Mouse (Mus musculus) gonadal fat pad, adult 2 months (tissue): ENCODE measurements around the gene Zfp865. TPM values are rescaled to one million over a fixed set of nuclear protein-coding genes. Genes with fewer than 3 reads are reported as not detected.
"Not testable (repeated sequence)": the region's sequence is repeated elsewhere in the genome, so short reads cannot be mapped to it uniquely, and the experiment has no call there.

Experiments used
- DNase-seq: peaks from one replicate; pipeline ENCODE4 v3.0.0-alpha.2; 2012; ENCODE audit warnings: low read depth
- polyA plus RNA-seq: library from polyadenylated mRNA; depleted of rRNA; stranded (reverse); fragments of >200 nt; gene quantifications from 2 replicates; pipeline ENCODE4 v1.2.3, GENCODE M21; 2012; rRNA removed

Zfp865 gene
- 26.7 and 29.1 TPM in 2 replicates for polyA plus RNA-seq

GRCm38 (mm10) chr7:5020000-5020681, at the start of gene Zfp865, which contains the start of gene Ccdc106:
Gene Zfp865, plus strand, starts transcription at chr7:5020376.
Gene Ccdc106, plus strand, starts transcription at chr7:5020553.
- DNase-seq: no peak

- no peak for DNase-seq
Observed at GRCm38 (mm10) chr7:4971068-4971467, 49.1 kb upstream of the Zfp865 start, which contains the start of gene Sbk3. Gene Sbk3, minus strand, starts transcription at chr7:4971168.

GRCm38 (mm10) chr7:4971710-4972109, 48.5 kb upstream of the Zfp865 start:
- no peak for DNase-seq

GRCm38 (mm10) chr7:4972321-4973047, 47.7 kb upstream of the Zfp865 start:
- no peak for DNase-seq

GRCm38 (mm10) chr7:4975455-4975854, 44.7 kb upstream of the Zfp865 start:
- no peak for DNase-seq

- no peak for DNase-seq
Observed at GRCm38 (mm10) chr7:4976832-4977231, 43.3 kb upstream of the Zfp865 start.

GRCm38 (mm10) chr7:4988250-4988649, 31.9 kb upstream of the Zfp865 start:
- DNase-seq: no peak

- DNase-seq: no peak
Observed at GRCm38 (mm10) chr7:4993347-4993998, 26.7 kb upstream of the Zfp865 start.

GRCm38 (mm10) chr7:4993999-4994788, 26.0 kb upstream of the Zfp865 start:
- DNase-seq: no peak

- no peak for DNase-seq
Observed at GRCm38 (mm10) chr7:4995268-4996002, 24.7 kb upstream of the Zfp865 start.

- no peak for DNase-seq
Observed at GRCm38 (mm10) chr7:4996003-4996895, 23.9 kb upstream of the Zfp865 start, which contains the start of gene Zfp579. Gene Zfp579, minus strand, starts transcription at chr7:4996158.

GRCm38 (mm10) chr7:4996934-4997333, 23.2 kb upstream of the Zfp865 start:
- DNase-seq: no peak

- no peak for DNase-seq
Observed at GRCm38 (mm10) chr7:4999876-5000275, 20.3 kb upstream of the Zfp865 start.

- DNase-seq: not testable (repeated sequence)
Observed at GRCm38 (mm10) chr7:5002876-5003275, 17.3 kb upstream of the Zfp865 start.

- DNase-seq: no peak
Observed at GRCm38 (mm10) chr7:5008229-5008628, 11.9 kb upstream of the Zfp865 start.

- no peak for DNase-seq
Observed at GRCm38 (mm10) chr7:5012681-5013513, 7.3 kb upstream of the Zfp865 start.

GRCm38 (mm10) chr7:5014251-5015117, 5.7 kb upstream of the Zfp865 start, which contains the start of the genes Zfp524 and Fiz1:
Gene Zfp524, plus strand, starts transcription at chr7:5014415.
Gene Fiz1, minus strand, starts transcription at chr7:5014697.
- DNase-seq: no peak
